Mouse (Mus musculus) neural tube, embryonic 10.5 days (tissue): ENCODE results near the gene Prkca.

ENCODE experiments used
- DNase-seq: peaks from one replicate; pipeline ENCODE4 v3.0.0-alpha.2; 2017; ENCODE audit warnings: low spot score; ENCODE audit errors: extremely low spot score

Gene Prkca

GRCm38 (mm10) chr11:108340293-108340692 is 3.4 kb downstream of the Prkca start:
- no peak for DNase-seq

- no peak for DNase-seq
These were observed 7.3 kb downstream of the Prkca start for GRCm38 (mm10) chr11:108336445-108336844.

GRCm38 (mm10) chr11:108335536-108335935 is 8.2 kb downstream of the Prkca start:
- no peak for DNase-seq

- DNase-seq = no peak
These were observed 9.1 kb downstream of the Prkca start for GRCm38 (mm10) chr11:108334658-108335057.

DNA sequence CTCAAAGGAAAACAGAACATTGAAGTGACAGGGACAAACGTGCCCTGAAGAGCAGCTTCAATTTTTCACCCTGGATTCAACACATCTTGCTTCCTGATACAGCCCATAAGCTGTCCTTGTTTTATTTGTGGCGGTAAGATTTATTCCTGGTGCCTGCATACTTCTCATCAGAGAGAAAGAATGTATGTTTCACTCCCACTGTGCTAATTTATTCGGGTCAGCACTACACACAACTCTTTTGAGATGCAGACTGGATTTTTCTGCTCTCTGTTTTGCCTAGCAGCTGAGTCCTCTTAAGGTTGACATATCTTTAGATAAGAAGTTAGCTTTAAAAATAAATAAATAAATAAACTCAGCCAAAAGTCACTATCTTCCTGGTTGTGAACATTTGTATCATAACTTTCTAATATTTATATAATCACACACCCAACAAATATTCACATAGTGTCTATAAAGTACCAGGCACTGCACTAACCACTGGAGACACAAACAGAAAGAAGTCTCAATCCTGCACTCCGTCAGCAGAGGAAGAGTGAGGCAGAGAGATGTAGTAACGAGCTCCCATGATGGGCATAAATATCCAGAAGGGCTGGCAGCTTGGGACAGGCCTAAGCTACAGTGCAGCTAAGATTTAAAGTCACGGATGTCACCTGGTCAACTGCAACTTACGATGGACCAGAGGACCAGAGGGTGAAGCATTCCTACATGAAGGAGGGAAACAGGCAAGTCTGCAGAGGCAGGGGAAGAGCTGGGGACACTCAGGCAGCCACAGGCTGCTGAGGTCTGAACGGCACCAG is 9.9 kb downstream of the Prkca start:
- DNase-seq = no peak

- DNase-seq = no peak
These were observed 10.7 kb downstream of the Prkca start for GRCm38 (mm10) chr11:108333006-108333405.

DNA sequence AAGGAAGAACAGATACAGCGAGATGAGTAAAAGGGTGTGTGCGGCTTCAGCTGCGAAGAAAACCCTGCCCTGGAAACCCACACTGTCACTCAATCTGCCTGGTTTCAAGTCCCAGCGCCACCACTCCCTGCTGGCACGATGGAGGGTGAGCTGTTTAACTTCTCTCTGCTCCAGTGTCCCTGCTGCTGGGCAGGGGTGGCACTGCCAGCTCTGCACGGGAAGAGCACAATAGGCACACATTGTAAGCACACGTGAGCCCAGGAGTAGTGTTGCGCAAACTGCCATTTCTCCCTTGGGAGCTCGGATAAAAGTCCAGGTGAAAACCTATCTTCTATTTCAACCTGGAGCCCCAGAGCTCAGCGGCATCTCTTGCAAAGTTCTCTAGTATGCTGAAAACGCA is 12.9 kb downstream of the Prkca start:
- DNase-seq = no peak

GRCm38 (mm10) chr11:108325943-108326342 is 17.8 kb downstream of the Prkca start:
- no peak for DNase-seq

GRCm38 (mm10) chr11:108322156-108322555 is 21.6 kb downstream of the Prkca start:
- no peak for DNase-seq

GRCm38 (mm10) chr11:108320561-108320960 is 23.2 kb downstream of the Prkca start:
- DNase-seq = no peak

- no peak for DNase-seq
These were observed 24.6 kb downstream of the Prkca start for GRCm38 (mm10) chr11:108319162-108319561.

GRCm38 (mm10) chr11:108317878-108318277 is 25.9 kb downstream of the Prkca start:
- DNase-seq = no peak

DNA sequence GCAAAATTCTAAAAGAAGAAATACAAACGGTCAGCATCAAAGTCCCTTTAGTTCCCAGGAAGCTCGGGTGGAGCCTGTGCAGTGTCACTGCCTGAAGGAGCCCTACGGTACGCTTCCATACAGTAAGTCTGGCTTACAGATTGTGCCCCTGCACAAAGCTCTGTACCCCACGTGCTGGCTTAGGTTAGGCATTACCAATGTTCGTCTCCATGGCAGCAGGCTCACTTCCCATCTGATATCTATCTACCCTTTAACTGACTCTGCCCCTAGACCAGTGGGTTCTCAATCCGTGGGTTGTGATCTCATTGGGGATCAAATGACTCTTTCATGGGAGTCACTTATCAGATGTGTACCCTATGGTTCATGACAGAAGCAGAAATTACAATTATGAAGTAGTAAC is 28.0 kb downstream of the Prkca start:
- no peak for DNase-seq

GRCm38 (mm10) chr11:108312516-108312915 is 31.2 kb downstream of the Prkca start:
- DNase-seq = no peak

- no peak for DNase-seq
These were observed 31.8 kb downstream of the Prkca start for GRCm38 (mm10) chr11:108311912-108312311.

DNA sequence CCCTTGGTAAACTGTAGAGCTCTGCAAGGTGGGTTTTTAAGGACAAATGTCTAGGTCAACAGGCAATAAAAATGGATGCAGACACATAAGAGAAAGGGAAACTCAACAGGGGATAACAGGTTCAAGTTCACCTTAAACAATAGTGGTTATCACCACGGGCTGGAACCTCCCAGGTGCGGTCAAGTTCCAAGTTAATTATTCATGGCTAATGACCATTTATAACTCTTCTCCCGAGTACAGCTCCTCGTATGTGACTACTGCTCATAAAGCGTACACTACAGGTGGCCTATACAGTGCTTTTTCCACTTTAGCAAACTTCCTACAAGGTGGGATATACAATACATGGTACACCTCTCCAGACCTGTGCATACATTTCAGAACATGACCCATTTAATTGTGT is 33.9 kb downstream of the Prkca start:
- no peak for DNase-seq

- DNase-seq = no peak
These were observed 35.5 kb downstream of the Prkca start for GRCm38 (mm10) chr11:108308253-108308652.

- no peak for DNase-seq
These were observed 36.5 kb downstream of the Prkca start for GRCm38 (mm10) chr11:108307258-108307657.

DNA sequence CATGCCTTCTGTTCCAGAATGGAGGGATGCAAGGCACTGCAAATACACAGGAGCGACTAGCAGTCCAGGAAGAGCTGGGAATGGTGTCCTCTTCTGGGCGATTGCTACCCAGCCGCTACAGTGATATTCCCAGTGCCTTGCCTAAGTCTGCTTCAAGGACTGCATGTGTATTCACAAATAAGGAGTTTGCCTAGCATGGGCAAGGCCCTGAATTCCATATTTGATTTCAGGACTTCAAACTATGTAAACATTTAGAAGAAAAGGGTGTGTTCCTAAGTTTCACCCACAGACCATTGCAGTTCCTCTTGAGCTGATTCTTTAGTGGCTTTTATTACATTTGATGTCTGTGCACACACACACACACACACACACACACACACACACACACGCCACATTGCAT is 39.9 kb downstream of the Prkca start:
- no peak for DNase-seq

GRCm38 (mm10) chr11:108301796-108302490 is 41.8 kb downstream of the Prkca start:
- DNase-seq = no peak

DNA sequence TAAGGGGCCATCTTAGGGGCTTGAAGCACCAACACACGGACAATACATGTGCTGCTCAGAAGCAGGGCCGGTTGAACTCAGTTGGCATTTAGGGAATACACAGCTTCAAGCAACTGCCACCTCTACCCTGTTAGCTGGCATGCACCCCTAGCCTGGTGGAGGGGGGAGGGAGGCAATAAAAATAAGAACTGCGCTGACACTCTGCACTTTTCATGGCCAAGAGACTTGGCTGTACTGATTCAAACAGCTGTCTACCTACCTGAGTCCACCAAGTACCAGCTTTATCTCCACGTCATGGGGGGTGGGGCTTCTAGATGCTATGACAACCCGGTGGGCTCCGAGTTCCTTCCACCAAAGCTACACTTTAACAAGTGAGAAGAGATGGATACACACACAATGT is 42.7 kb downstream of the Prkca start:
- DNase-seq = no peak

- no peak for DNase-seq
These were observed 43.3 kb downstream of the Prkca start for GRCm38 (mm10) chr11:108300443-108300842.

- DNase-seq = no peak
These were observed 43.8 kb downstream of the Prkca start for GRCm38 (mm10) chr11:108299913-108300312.
